Mouse (Mus musculus): Measurements from ENCODE around the gene Galnt18.

Galnt18 gene

GRCm38 (mm10) chr7:111770585-111770984, 9.2 kb downstream of the Galnt18 start:
- no peak for DNase-seq

GRCm38 (mm10) chr7:111766145-111766767, 13.5 kb downstream of the Galnt18 start:
- peak; percentile 22 to 53 for DNase-seq

- no peak for DNase-seq
These were observed 17.0 kb downstream of the Galnt18 start for GRCm38 (mm10) chr7:111762754-111763153.

- no peak for DNase-seq
These were observed 31.2 kb downstream of the Galnt18 start for GRCm38 (mm10) chr7:111748571-111749071.

- DNase-seq: no peak
These were observed 35.0 kb downstream of the Galnt18 start for GRCm38 (mm10) chr7:111744770-111745169.

- DNase-seq: peak; percentile 33 to 73
These were observed 38.2 kb downstream of the Galnt18 start for GRCm38 (mm10) chr7:111741595-111741994.

- no peak for DNase-seq
These were observed 39.7 kb downstream of the Galnt18 start for GRCm38 (mm10) chr7:111740091-111740490.

- DNase-seq: peak; percentile 19 to 49
These were observed 40.4 kb downstream of the Galnt18 start for GRCm38 (mm10) chr7:111739371-111739765.

- DNase-seq: peak in 1 of 2 experiments; percentile 45
These were observed 41.1 kb downstream of the Galnt18 start for GRCm38 (mm10) chr7:111738456-111739370.

- peak; percentile 61 to 73 for DNase-seq
These were observed 42.4 kb downstream of the Galnt18 start for GRCm38 (mm10) chr7:111737426-111737825.

- DNase-seq: no peak
These were observed 43.4 kb downstream of the Galnt18 start for GRCm38 (mm10) chr7:111736365-111736764.

GRCm38 (mm10) chr7:111730346-111731269, 49.2 kb downstream of the Galnt18 start:
- DNase-seq: no peak

GRCm38 (mm10) chr7:111726928-111727327, 52.8 kb downstream of the Galnt18 start:
- peak in 1 of 2 experiments; percentile 37 for DNase-seq

GRCm38 (mm10) chr7:111724730-111725129, 55.0 kb downstream of the Galnt18 start:
- no peak for DNase-seq

- no peak for DNase-seq
These were observed 55.8 kb downstream of the Galnt18 start for GRCm38 (mm10) chr7:111724004-111724403.

GRCm38 (mm10) chr7:111721308-111721698, 58.5 kb downstream of the Galnt18 start:
- no peak for DNase-seq

- DNase-seq: peak; percentile 73 to 86
These were observed 59.1 kb downstream of the Galnt18 start for GRCm38 (mm10) chr7:111720511-111721307.

GRCm38 (mm10) chr7:111718900-111719299, 60.9 kb downstream of the Galnt18 start:
- DNase-seq: peak in 1 of 2 experiments; percentile 23

- DNase-seq: no peak
These were observed 65.0 kb downstream of the Galnt18 start for GRCm38 (mm10) chr7:111714639-111715360.

- peak; percentile 42 to 62 for DNase-seq
These were observed 65.8 kb downstream of the Galnt18 start for GRCm38 (mm10) chr7:111713828-111714600.

Data from lung, postnatal 4 days (tissue).